Mouse (Mus musculus): ENCODE measurements around the gene Hmcn1.

The Hmcn1 gene

GRCm38 (mm10) chr1:150877920-150878319 lies 115.3 kb downstream of the Hmcn1 start:
- DNase-seq (ENCODE audit: low spot score) = no peak

- no peak for DNase-seq (ENCODE audit: low spot score)
Observed at GRCm38 (mm10) chr1:150874025-150874424, 119.2 kb downstream of the Hmcn1 start.

GRCm38 (mm10) chr1:150873231-150873630 lies 120.0 kb downstream of the Hmcn1 start:
- no peak for DNase-seq (ENCODE audit: low spot score)

- no peak for DNase-seq (ENCODE audit: low spot score)
Observed at GRCm38 (mm10) chr1:150872105-150872504, 121.1 kb downstream of the Hmcn1 start.

- no peak for DNase-seq (ENCODE audit: low spot score)
Observed at GRCm38 (mm10) chr1:150869189-150869588, 124.0 kb downstream of the Hmcn1 start.

GRCm38 (mm10) chr1:150866615-150867014 lies 126.6 kb downstream of the Hmcn1 start:
- DNase-seq (ENCODE audit: low spot score) = no peak

GRCm38 (mm10) chr1:150857779-150858178 lies 135.5 kb downstream of the Hmcn1 start:
- DNase-seq (ENCODE audit: low spot score) = no peak

GRCm38 (mm10) chr1:150833448-150833847 lies 159.8 kb downstream of the Hmcn1 start:
- no peak for DNase-seq (ENCODE audit: low spot score)

GRCm38 (mm10) chr1:150829851-150830250 lies 163.4 kb downstream of the Hmcn1 start:
- no peak for DNase-seq (ENCODE audit: low spot score)

- no peak for DNase-seq (ENCODE audit: low spot score)
Observed at GRCm38 (mm10) chr1:150827169-150827568, 166.1 kb downstream of the Hmcn1 start.

- peak; percentile 13 for DNase-seq (ENCODE audit: low spot score)
Observed at GRCm38 (mm10) chr1:150824334-150825005, 168.8 kb downstream of the Hmcn1 start.

- no peak for DNase-seq (ENCODE audit: low spot score)
Observed at GRCm38 (mm10) chr1:150816035-150816807, 177.0 kb downstream of the Hmcn1 start.

- no peak for DNase-seq (ENCODE audit: low spot score)
Observed at GRCm38 (mm10) chr1:150814917-150815316, 178.3 kb downstream of the Hmcn1 start.

- no peak for DNase-seq (ENCODE audit: low spot score)
Observed at GRCm38 (mm10) chr1:150813381-150813780, 179.9 kb downstream of the Hmcn1 start.

- no peak for DNase-seq (ENCODE audit: low spot score)
Observed at GRCm38 (mm10) chr1:150806864-150807263, 186.4 kb downstream of the Hmcn1 start.

GRCm38 (mm10) chr1:150805466-150805865 lies 187.8 kb downstream of the Hmcn1 start:
- DNase-seq (ENCODE audit: low spot score) = no peak

- DNase-seq (ENCODE audit: low spot score) = peak; percentile 59
Observed at GRCm38 (mm10) chr1:150804235-150805099, 188.8 kb downstream of the Hmcn1 start.

GRCm38 (mm10) chr1:150802642-150803041 lies 190.6 kb downstream of the Hmcn1 start:
- peak; percentile 23 for DNase-seq (ENCODE audit: low spot score)

- no peak for DNase-seq (ENCODE audit: low spot score)
Observed at GRCm38 (mm10) chr1:150800611-150801263, 192.5 kb downstream of the Hmcn1 start.

GRCm38 (mm10) chr1:150798651-150799050 lies 194.6 kb downstream of the Hmcn1 start:
- DNase-seq (ENCODE audit: low spot score) = no peak

- no peak for DNase-seq (ENCODE audit: low spot score)
Observed at GRCm38 (mm10) chr1:150786746-150787145, 206.5 kb downstream of the Hmcn1 start.

Data from retina, embryonic 14.5 days (tissue).